Mouse (Mus musculus): ENCODE measurements around the gene Artn. TPM values are rescaled to one million over a fixed set of nuclear protein-coding genes. Genes with fewer than 3 reads are reported as not detected.

Gene Artn
- polyA plus RNA-seq, 1 experiment from 2014 or later: 2.7 TPM

Other genes with a start within 250 kb of the Artn start
- gene Dmap1, start 247.5 kb downstream of the Artn start, polyA plus RNA-seq (2015; fragmentation: Nextera tagmentation; extraction: Ambion mirVana): 24.0 and 24.4 TPM in 2 replicates
- gene Gm12845, start 205.4 kb downstream of the Artn start, polyA plus RNA-seq (2015; fragmentation: Nextera tagmentation; extraction: Ambion mirVana): not detected in 2 replicates
- gene Klf17, start 164.1 kb downstream of the Artn start, polyA plus RNA-seq (2015; fragmentation: Nextera tagmentation; extraction: Ambion mirVana): not detected in 2 replicates
- 45.2 TPM in 2 replicates for gene Slc6a9, start 95.3 kb downstream of the Artn start, polyA plus RNA-seq (2015; fragmentation: Nextera tagmentation; extraction: Ambion mirVana)
- gene Ccdc24, start 57.2 kb downstream of the Artn start, polyA plus RNA-seq (2015; fragmentation: Nextera tagmentation; extraction: Ambion mirVana): 1.0 and 1.1 TPM in 2 replicates
- 1.8 and 1.9 TPM in 2 replicates for gene B4galt2, start 46.3 kb downstream of the Artn start, polyA plus RNA-seq (2015; fragmentation: Nextera tagmentation; extraction: Ambion mirVana)
- gene Atp6v0b, start 42.4 kb downstream of the Artn start, polyA plus RNA-seq (2015; fragmentation: Nextera tagmentation; extraction: Ambion mirVana): 158 and 159 TPM in 2 replicates
- 9.8 and 10.5 TPM in 2 replicates for gene Dph2, start 37.7 kb downstream of the Artn start, polyA plus RNA-seq (2015; fragmentation: Nextera tagmentation; extraction: Ambion mirVana)
- gene Ipo13, start 14.8 kb downstream of the Artn start, polyA plus RNA-seq (2015; fragmentation: Nextera tagmentation; extraction: Ambion mirVana): 22.5 and 25.9 TPM in 2 replicates
- 1.6 TPM in 2 replicates for gene St3gal3, start 205.2 kb upstream of the Artn start, polyA plus RNA-seq (2015; fragmentation: Nextera tagmentation; extraction: Ambion mirVana)